Mouse (Mus musculus): Measurements from ENCODE around the gene Lrrc23. TPM values are rescaled to one million over a fixed set of nuclear protein-coding genes. Genes with fewer than 3 reads are reported as not detected.
A peak's percentile ranks its signal among the peaks of the same experiment; 100 is the strongest.

Lrrc23 gene
- total RNA-seq, 2 experiments from 2014 or later, result not detected

DNA sequence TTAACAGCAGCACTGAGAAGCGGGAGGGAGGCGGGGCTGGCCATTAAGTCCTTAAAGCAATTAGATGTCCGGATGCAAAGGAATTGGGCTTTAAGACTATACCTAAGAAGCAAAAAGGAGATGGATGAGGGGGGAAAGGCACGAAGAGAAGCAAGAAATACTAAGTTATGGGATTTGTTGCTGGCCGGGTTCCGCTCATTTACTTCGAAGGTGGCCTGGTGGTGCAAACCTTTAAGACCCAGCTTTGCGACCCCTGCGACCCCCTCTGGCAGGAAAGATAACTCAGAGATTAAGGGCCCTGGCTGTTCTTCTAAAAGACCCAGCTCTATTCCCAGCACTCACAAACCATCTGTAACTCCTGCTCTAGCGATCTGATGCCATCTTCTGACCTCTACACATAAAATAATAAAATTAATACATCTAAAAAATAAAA, 473 bp upstream of the Lrrc23 start:
- no peak for ATAC-seq (replicated peaks; ENCODE audit: low FRiP score, poor library complexity, severe bottlenecking)

GRCm38 (mm10) chr6:124770511-124770910, 9.0 kb downstream of the Lrrc23 start:
- no peak for ATAC-seq (replicated peaks; ENCODE audit: low FRiP score, poor library complexity, severe bottlenecking)

- no peak for ATAC-seq (replicated peaks; ENCODE audit: low FRiP score, poor library complexity, severe bottlenecking)
Observed at GRCm38 (mm10) chr6:124770013-124770412, 9.5 kb downstream of the Lrrc23 start.

- ATAC-seq (replicated peaks; ENCODE audit: low FRiP score, poor library complexity, severe bottlenecking), result no peak
Observed at GRCm38 (mm10) chr6:124769101-124769765, 10.3 kb downstream of the Lrrc23 start, which contains the start of gene Eno2. TSS of gene Eno2 (minus strand) at chr6:124769673.

DNA sequence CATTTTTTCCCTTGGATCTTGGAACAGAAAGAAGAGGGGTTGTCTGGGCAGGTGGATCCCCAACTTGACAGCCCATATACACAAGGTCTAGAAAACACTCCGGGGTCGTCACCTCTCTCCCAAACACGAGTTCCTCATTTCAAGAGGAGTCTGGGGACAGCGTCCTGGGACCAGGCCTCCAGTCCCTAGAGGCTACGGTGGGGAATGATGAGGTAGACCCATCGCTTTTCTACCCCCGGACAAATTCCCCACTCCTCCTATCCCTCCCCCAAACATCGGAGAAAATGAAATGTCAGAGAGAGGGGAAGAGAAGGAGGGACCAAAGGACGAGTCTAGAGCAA, 10.9 kb downstream of the Lrrc23 start:
- no peak for ATAC-seq (replicated peaks; ENCODE audit: low FRiP score, poor library complexity, severe bottlenecking)

DNA sequence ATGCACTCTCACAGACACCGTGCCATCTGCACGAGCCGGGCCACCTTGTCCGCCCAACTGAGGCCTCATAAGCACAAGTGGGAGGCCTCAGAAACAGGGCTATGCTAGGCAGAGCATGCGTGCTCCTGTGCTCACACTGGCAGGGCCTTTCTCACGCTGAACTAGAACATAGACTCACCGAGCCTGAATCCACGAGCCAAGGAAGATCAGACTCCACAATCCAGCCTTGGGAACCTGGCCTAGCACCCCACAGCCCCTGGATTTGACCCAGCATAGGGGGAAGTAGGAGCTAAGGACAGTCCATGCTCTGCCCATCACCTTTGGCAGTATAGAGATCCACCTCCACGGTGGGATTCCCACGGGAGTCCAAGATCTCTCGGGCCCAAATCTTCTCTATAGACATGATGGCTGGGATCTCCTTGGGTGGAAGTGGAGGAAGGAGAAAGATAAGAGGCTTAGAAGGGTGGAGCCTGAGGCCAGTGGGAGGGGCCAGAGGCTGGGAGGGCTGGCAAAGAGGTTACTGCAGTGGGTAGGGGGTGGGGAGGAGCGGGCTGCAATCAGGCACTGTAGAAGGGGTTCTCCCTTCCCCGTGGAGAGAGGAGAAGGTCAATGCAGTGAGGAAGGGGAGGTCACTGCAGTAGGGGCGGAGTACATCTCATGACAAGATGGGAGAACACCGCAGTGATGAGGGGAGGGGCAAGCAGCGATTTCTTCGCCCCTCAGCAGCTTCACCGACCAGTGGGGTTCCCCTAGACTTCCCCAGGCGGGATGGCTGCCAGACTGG, 11.4 kb downstream of the Lrrc23 start:
- ATAC-seq (replicated peaks; ENCODE audit: low FRiP score, poor library complexity, severe bottlenecking), result no peak

- ATAC-seq (replicated peaks; ENCODE audit: low FRiP score, poor library complexity, severe bottlenecking), result no peak
Observed at GRCm38 (mm10) chr6:124767536-124767919, 12.0 kb downstream of the Lrrc23 start.

DNA sequence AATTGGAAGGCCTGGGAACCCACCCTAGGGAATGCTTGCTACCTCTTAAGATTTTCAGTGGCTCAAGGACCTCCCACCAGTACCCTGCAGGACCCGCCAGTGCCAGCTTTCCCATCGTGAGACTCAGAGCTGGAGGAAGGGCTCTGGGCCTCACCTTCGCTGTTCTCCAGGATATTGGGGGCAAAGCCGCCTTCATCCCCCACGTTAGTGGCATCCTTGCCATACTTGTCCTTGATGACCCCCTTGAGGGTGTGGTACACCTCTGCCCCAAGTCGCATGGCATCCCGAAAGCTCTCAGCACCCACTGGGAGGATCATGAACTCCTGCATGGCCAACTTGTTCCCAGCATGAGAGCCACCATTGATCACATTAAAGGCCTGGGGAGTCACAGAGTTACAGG, 13.6 kb downstream of the Lrrc23 start:
- no peak for ATAC-seq (replicated peaks; ENCODE audit: low FRiP score, poor library complexity, severe bottlenecking)

GRCm38 (mm10) chr6:124759259-124759658, 20.3 kb downstream of the Lrrc23 start:
- ATAC-seq (replicated peaks; ENCODE audit: low FRiP score, poor library complexity, severe bottlenecking), result peak; percentile 84

DNA sequence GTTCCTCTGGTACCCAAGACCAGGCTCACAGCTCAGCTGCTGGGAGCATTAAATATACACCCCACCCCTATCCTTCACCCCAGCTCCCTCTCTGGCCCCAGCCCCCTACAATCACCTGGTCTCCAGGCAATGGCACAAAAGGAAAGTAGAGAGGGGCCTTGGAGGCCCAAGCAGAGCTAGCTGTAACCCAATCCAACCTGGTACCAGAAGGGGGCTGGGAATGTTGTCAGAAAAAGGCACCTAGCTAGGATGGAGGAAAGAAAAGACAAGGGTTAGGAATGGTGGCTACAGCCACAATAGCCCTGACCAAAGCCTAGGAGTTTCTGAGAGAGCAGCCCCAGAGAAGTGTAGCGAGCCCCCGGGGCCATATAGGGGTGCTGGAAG, 20.7 kb downstream of the Lrrc23 start:
- no peak for ATAC-seq (replicated peaks; ENCODE audit: low FRiP score, poor library complexity, severe bottlenecking)

GRCm38 (mm10) chr6:124757909-124758848, 21.3 kb downstream of the Lrrc23 start:
- no peak for ATAC-seq (replicated peaks; ENCODE audit: low FRiP score, poor library complexity, severe bottlenecking)

- no peak for ATAC-seq (replicated peaks; ENCODE audit: low FRiP score, poor library complexity, severe bottlenecking)
Observed at GRCm38 (mm10) chr6:124757351-124757880, 22.1 kb downstream of the Lrrc23 start.

DNA sequence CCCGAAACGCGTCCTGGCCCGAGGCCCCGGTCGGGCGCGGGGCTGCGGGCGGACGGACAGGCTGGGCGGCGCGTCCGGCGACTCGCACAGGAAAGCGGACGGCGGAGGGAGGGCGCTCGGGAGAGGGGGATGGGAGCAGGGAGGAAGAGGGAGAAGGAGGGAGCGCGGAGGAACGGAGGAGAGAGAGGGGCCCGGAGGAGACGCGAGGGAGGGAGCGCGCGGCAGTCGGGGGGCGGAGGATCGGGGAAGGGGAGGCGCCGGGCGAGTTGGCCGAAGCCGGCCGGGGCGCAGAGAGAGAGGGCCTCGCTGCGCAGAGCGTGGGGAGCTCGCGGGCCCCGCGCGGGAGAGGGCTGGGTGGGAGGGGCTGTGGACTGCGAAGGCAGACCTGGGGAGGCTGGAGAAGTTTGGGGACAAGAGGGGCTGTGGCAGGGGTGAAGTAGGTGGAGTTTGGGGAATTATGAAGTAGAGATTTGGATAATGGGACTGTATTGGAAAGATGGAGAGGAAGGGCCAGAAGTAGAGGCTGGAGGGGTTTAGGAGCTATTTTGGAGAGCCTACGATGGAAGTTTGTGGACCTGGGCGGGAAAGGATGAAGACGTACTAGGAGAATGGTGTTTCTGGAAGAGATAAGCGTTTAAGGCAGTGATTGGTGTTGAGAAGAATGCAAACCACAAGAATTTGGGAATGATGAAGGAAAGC, 22.7 kb downstream of the Lrrc23 start:
- no peak for ATAC-seq (replicated peaks; ENCODE audit: low FRiP score, poor library complexity, severe bottlenecking)

- no peak for ATAC-seq (replicated peaks; ENCODE audit: low FRiP score, poor library complexity, severe bottlenecking)
Observed at GRCm38 (mm10) chr6:124755831-124756595, 23.5 kb downstream of the Lrrc23 start, which contains the start of the genes Gm45234 and Atn1. TSS of gene Gm45234 (minus strand) at chr6:124756021. TSS of gene Atn1 (minus strand) at chr6:124756524.

- no peak for ATAC-seq (replicated peaks; ENCODE audit: low FRiP score, poor library complexity, severe bottlenecking)
Observed at GRCm38 (mm10) chr6:124755306-124755705, 24.2 kb downstream of the Lrrc23 start.

DNA sequence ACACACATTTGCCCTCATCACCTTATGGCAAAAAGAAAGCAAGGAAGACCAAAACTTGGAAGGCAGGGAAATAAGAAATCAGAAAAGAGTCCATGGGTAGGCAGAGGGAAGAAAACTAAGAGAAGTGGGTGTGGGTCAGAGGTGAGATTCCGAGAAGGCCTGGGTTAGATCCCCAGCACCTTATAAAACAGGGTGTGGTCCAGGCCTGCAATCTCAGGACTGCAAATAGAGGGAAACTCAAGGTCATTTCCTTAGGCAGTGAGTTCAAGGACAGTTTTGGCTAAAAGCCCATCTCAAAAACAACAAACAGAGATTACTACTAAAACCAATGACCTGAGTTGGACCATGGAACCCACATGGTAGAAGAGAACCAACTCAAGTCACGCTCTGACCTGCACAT, 25.7 kb downstream of the Lrrc23 start:
- no peak for ATAC-seq (replicated peaks; ENCODE audit: low FRiP score, poor library complexity, severe bottlenecking)

GRCm38 (mm10) chr6:124750405-124750804, 29.1 kb downstream of the Lrrc23 start:
- no peak for ATAC-seq (replicated peaks; ENCODE audit: low FRiP score, poor library complexity, severe bottlenecking)

All from erythroblast, adult 5-6 weeks (primary cell).